Mouse (Mus musculus) hindbrain, embryonic 10.5 days (tissue): Measurements from ENCODE around the gene Cnksr3. TPM values are rescaled to one million over a fixed set of nuclear protein-coding genes. Genes with fewer than 3 reads are reported as not detected.

ENCODE experiments used
- DNase-seq: peaks from one replicate; pipeline ENCODE4 v3.0.0-alpha.2; 2017; ENCODE audit warnings: low spot score
- H3K27ac ChIP-seq: fragments of 300-500 bp; sonication (generic); 2 replicates; pipeline ENCODE4 v1.5.1; 2016; ENCODE audit warnings: mild to moderate bottlenecking, moderate library complexity
- H3K27me3 ChIP-seq: fragments of 300-500 bp; sonication (generic); 2 replicates; pipeline ENCODE4 v1.6.1; 2016; ENCODE audit warnings: mild to moderate bottlenecking; ENCODE audit not compliant: poor library complexity, insufficient read depth, severe bottlenecking
- H3K36me3 ChIP-seq: fragments of 300-500 bp; sonication (generic); 2 replicates; pipeline ENCODE4 v1.6.1; 2016; ENCODE audit warnings: mild to moderate bottlenecking, moderate library complexity
- H3K4me1 ChIP-seq: fragments of 300-500 bp; sonication (generic); replicated peaks from 2 replicates; pipeline ENCODE4 v1.6.1; 2016; ENCODE audit warnings: mild to moderate bottlenecking
- H3K4me3 ChIP-seq: fragments of 300-500 bp; sonication (generic); 2 replicates; pipeline ENCODE4 v1.5.1; 2016; ENCODE audit warnings: mild to moderate bottlenecking, moderate library complexity
- H3K9me3 ChIP-seq: fragments of 300-500 bp; sonication (generic); 2 replicates; pipeline ENCODE4 v1.6.1; 2016; ENCODE audit warnings: mild to moderate bottlenecking, moderate library complexity
- whole genome bisulfite sequencing: fragments of 180-500 bp; shearing (Covaris S2); methylation state at CpG from one replicate; pipeline ENCODE4 v1.1.7; 2016; 5-methylcytosine and 5-hydroxymethylcytosine counted together
- polyA plus RNA-seq: library from polyadenylated mRNA; unstranded; fragments of >200 nt; fragmentation: Nextera tagmentation; extraction: Ambion mirVana; gene quantifications from 2 replicates; pipeline ENCODE4 v1.2.1, GENCODE M21; 2016

Gene Cnksr3
- polyA plus RNA-seq, 1 experiment from 2014 or later = 7.3 TPM

- H3K9me3 ChIP-seq = 0 out of 2 replicates have a peak, but pooled peaks cover 2% of the 10 kb centered on the region
- peaks cover 26% of the 10 kb centered on the region; the same call in 1 of the 2 replicates for H3K36me3 ChIP-seq
- H3K4me3 ChIP-seq = no peak overlapping the region
- H3K27me3 ChIP-seq = no peaks in the 10 kb centered on the region
- H3K4me1 ChIP-seq = peaks cover 22% of the 10 kb centered on the region
- DNase-seq = no peak
- 0 out of 2 replicates have a peak overlapping the region, but pooled peaks have one; percentile 23 for H3K27ac ChIP-seq
- WGBS = 67% methylated on average over 15 of the region's 15 CpGs
Observed at GRCm38 (mm10) chr10:7158285-7159060, 53.6 kb downstream of the Cnksr3 start.

GRCm38 (mm10) chr10:7154877-7155276 lies 57.2 kb downstream of the Cnksr3 start:
- 96% methylated on average over 5 of the region's 5 CpGs for WGBS
- Histone ChIP-seq H3K4me3 (no peak overlapping the region), H3K4me1 (peaks cover 18% of the 10 kb centered on the region), H3K27me3 (no peaks in the 10 kb centered on the region), H3K9me3 (0 out of 2 replicates have a peak, but pooled peaks cover 3% of the 10 kb centered on the region), H3K36me3 (peaks cover 35% of the 10 kb centered on the region), H3K27ac (no peak overlapping the region)
- DNase-seq = no peak

- WGBS = 88% methylated on average over 4 of the region's 4 CpGs
- Histone ChIP-seq H3K4me1 (no peaks in the 10 kb centered on the region), H3K36me3 (peaks cover 43% of the 10 kb centered on the region), H3K9me3 (0 out of 2 replicates have a peak, but pooled peaks cover 5% of the 10 kb centered on the region), H3K27me3 (no peaks in the 10 kb centered on the region), H3K27ac (no peak overlapping the region), H3K4me3 (no peak overlapping the region)
- DNase-seq = no peak
Observed at GRCm38 (mm10) chr10:7152926-7153325, 59.1 kb downstream of the Cnksr3 start.

GRCm38 (mm10) chr10:7149671-7150595 lies 62.1 kb downstream of the Cnksr3 start:
- DNase-seq = no peak
- Histone ChIP-seq H3K36me3 (peaks cover 45% of the 10 kb centered on the region), H3K4me1 (no peaks in the 10 kb centered on the region), H3K4me3 (no peak overlapping the region), H3K27me3 (no peaks in the 10 kb centered on the region), H3K27ac (no peak overlapping the region), H3K9me3 (0 out of 2 replicates have a peak, but pooled peaks cover 2% of the 10 kb centered on the region)
- WGBS = 91% methylated on average over 11 of the region's 11 CpGs

GRCm38 (mm10) chr10:7145614-7146013 lies 66.4 kb downstream of the Cnksr3 start:
- DNase-seq = no peak
- 87% methylated on average over 5 of the region's 5 CpGs for WGBS
- H3K4me1 ChIP-seq = no peaks in the 10 kb centered on the region

GRCm38 (mm10) chr10:7144081-7144783 lies 67.8 kb downstream of the Cnksr3 start:
- DNase-seq = no peak
- H3K4me1 ChIP-seq = no peaks in the 10 kb centered on the region

More at GRCm38 (mm10) chr10:7145614-7146013, 66.4 kb downstream of the Cnksr3 start:
- Histone ChIP-seq H3K36me3 (peaks cover 21% of the 10 kb centered on the region), H3K27ac (no peak overlapping the region), H3K27me3 (no peaks in the 10 kb centered on the region), H3K9me3 (0 out of 2 replicates have a peak, but pooled peaks cover 2% of the 10 kb centered on the region), H3K4me3 (no peak overlapping the region)

GRCm38 (mm10) chr10:7142287-7142686 lies 69.8 kb downstream of the Cnksr3 start:
- H3K27me3 ChIP-seq = no peaks in the 10 kb centered on the region
- no peaks in the 10 kb centered on the region for H3K9me3 ChIP-seq
- no peak for DNase-seq
- WGBS = 96% methylated on average over 8 of the region's 8 CpGs
- no peak overlapping the region for H3K27ac ChIP-seq
- H3K36me3 ChIP-seq = peaks cover 18% of the 10 kb centered on the region
- H3K4me1 ChIP-seq = no peaks in the 10 kb centered on the region
- H3K4me3 ChIP-seq = no peak overlapping the region

More at GRCm38 (mm10) chr10:7144081-7144783, 67.8 kb downstream of the Cnksr3 start:
- Histone ChIP-seq H3K27ac (no peak overlapping the region), H3K9me3 (no peaks in the 10 kb centered on the region), H3K4me3 (no peak overlapping the region), H3K27me3 (no peaks in the 10 kb centered on the region), H3K36me3 (peaks cover 20% of the 10 kb centered on the region)
- WGBS = 67% methylated on average over 13 of the region's 13 CpGs

GRCm38 (mm10) chr10:7140282-7140681 lies 71.8 kb downstream of the Cnksr3 start:
- H3K4me3 ChIP-seq = no peak overlapping the region
- no peaks in the 10 kb centered on the region for H3K4me1 ChIP-seq
- H3K27me3 ChIP-seq = no peaks in the 10 kb centered on the region
- H3K36me3 ChIP-seq = peaks cover 12% of the 10 kb centered on the region
- no peaks in the 10 kb centered on the region for H3K9me3 ChIP-seq
- H3K27ac ChIP-seq = no peak overlapping the region
- 89% methylated on average over 6 of the region's 6 CpGs for WGBS
- DNase-seq = no peak

GRCm38 (mm10) chr10:7138049-7138448 lies 74.0 kb downstream of the Cnksr3 start:
- Histone ChIP-seq H3K36me3 (peaks cover 32% of the 10 kb centered on the region), H3K4me1 (no peaks in the 10 kb centered on the region), H3K9me3 (no peaks in the 10 kb centered on the region), H3K27me3 (no peaks in the 10 kb centered on the region), H3K4me3 (no peak overlapping the region), H3K27ac (no peak overlapping the region)
- no peak for DNase-seq
- 92% methylated on average over 12 of the region's 12 CpGs for WGBS

GRCm38 (mm10) chr10:7135751-7136150 lies 76.3 kb downstream of the Cnksr3 start:
- DNase-seq = no peak
- Histone ChIP-seq H3K4me1 (no peaks in the 10 kb centered on the region), H3K27ac (no peak overlapping the region), H3K27me3 (no peaks in the 10 kb centered on the region), H3K9me3 (no peaks in the 10 kb centered on the region), H3K36me3 (peaks cover 47% of the 10 kb centered on the region), H3K4me3 (no peak overlapping the region)
- WGBS = 91% methylated on average over 2 of the region's 2 CpGs

- Histone ChIP-seq H3K9me3 (no peaks in the 10 kb centered on the region), H3K27me3 (no peaks in the 10 kb centered on the region), H3K27ac (no peak overlapping the region), H3K4me3 (no peak overlapping the region), H3K36me3 (peaks cover 66% of the 10 kb centered on the region), H3K4me1 (no peaks in the 10 kb centered on the region)
- WGBS = 86% methylated on average over 5 of the region's 5 CpGs
- no peak for DNase-seq
Observed at GRCm38 (mm10) chr10:7133005-7133404, 79.0 kb downstream of the Cnksr3 start.

- 95% methylated on average over 3 of the region's 3 CpGs for WGBS
- Histone ChIP-seq H3K4me1 (no peaks in the 10 kb centered on the region), H3K36me3 (peaks cover 82% of the 10 kb centered on the region), H3K27ac (no peak overlapping the region), H3K9me3 (no peaks in the 10 kb centered on the region), H3K27me3 (no peaks in the 10 kb centered on the region), H3K4me3 (no peak overlapping the region)
- DNase-seq = no peak
Observed at GRCm38 (mm10) chr10:7131441-7131840, 80.6 kb downstream of the Cnksr3 start.
